Mouse (Mus musculus): ENCODE results near the gene Rbfox1.

GRCm38 (mm10) chr16:6182329-6182728 lies 297.2 kb downstream of the Rbfox1 start:
- TF ChIP-seq CTCF (IDR thresholded peaks at IDR 0.05; ENCODE audit: control insufficient read depth, insufficient read depth, insufficient read length), result no peak
- TF ChIP-seq MYOG (IDR thresholded peaks at IDR 0.05; ENCODE audit: control insufficient read depth, extremely low read depth, insufficient read length), result no peak

Measured in C2C12 (cell line).